Mouse (Mus musculus) MEL (cell line): ENCODE results near the gene Mxd4. TPM values are rescaled to one million over a fixed set of nuclear protein-coding genes. Genes with fewer than 3 reads are reported as not detected.

ENCODE experiments used
- DNase-seq: peaks from one replicate; pipeline ENCODE4 v3.0.0; 2011; ENCODE audit warnings: low read depth, low spot score
- H3K27ac ChIP-seq: 2 replicates; pipeline ENCODE4 v1.5.1; 2012; ENCODE audit warnings: low read depth, mild to moderate bottlenecking, control low read depth, low read length, moderate library complexity; ENCODE audit not compliant: control insufficient read depth
- H3K27me3 ChIP-seq, 2 experiments: fragments of 150-350 bp in 1 of 2; sonication (generic) in 1 of 2; 2 replicates each; pipeline ENCODE4 v1.6.1; 2012; ENCODE audit warnings: low read length in 2 of 2, mild to moderate bottlenecking in 2 of 2, improper control_type of control experiment in 1 of 2, moderate library complexity in 1 of 2; ENCODE audit not compliant: insufficient read depth in 2 of 2, control insufficient read depth in 1 of 2
- H3K36me3 ChIP-seq, 2 experiments: 2 replicates each; pipeline ENCODE4 v1.6.1; 2012 to 2014; ENCODE audit warnings: low read length in 2 of 2, improper control_type of control experiment in 1 of 2, inconsistent platforms in 1 of 2, mild to moderate bottlenecking in 1 of 2; ENCODE audit not compliant: insufficient read depth in 2 of 2, control insufficient read depth in 1 of 2
- H3K4me1 ChIP-seq, 2 experiments: fragments of 150-350 bp in 1 of 2; sonication (generic) in 1 of 2; 2 replicates each; pipeline ENCODE4 v1.6.1; 2012; ENCODE audit warnings: low read length in 2 of 2, improper control_type of control experiment in 1 of 2, mild to moderate bottlenecking in 1 of 2; ENCODE audit not compliant: insufficient read depth in 2 of 2, control insufficient read depth in 1 of 2
- H3K4me3 ChIP-seq, 2 experiments: fragments of 150-350 bp in 1 of 2; sonication (generic) in 1 of 2; 2 replicates each; pipeline ENCODE4 v1.5.1; 2012; ENCODE audit warnings: low read depth in 2 of 2, low read length in 2 of 2, mild to moderate bottlenecking in 2 of 2, moderate library complexity in 2 of 2, control low read depth in 1 of 2, improper control_type of control experiment in 1 of 2; ENCODE audit not compliant: control insufficient read depth in 1 of 2, insufficient read depth in 1 of 2
- H3K79me2 ChIP-seq: 2 replicates; pipeline ENCODE4 v1.6.1; 2012; ENCODE audit warnings: mild to moderate bottlenecking, low read length, moderate library complexity; ENCODE audit not compliant: control insufficient read depth, poor library complexity, insufficient read depth
- H3K9ac ChIP-seq: 2 replicates; pipeline ENCODE4 v1.6.1; 2012; ENCODE audit warnings: low read depth, mild to moderate bottlenecking, control low read depth, low read length, moderate library complexity; ENCODE audit not compliant: control insufficient read depth, poor library complexity, severe bottlenecking
- H3K9me3 ChIP-seq: fragments of 150-350 bp; sonication (generic); replicated peaks from 2 replicates; pipeline ENCODE4 v1.6.1; 2012; ENCODE audit warnings: mild to moderate bottlenecking, low read length, improper control_type of control experiment, moderate library complexity; ENCODE audit not compliant: insufficient read depth
- BHLHE40 ChIP-seq: IDR thresholded peaks from 2 replicates; pipeline ENCODE4 v1.6.1; 2012; ENCODE audit warnings: low read depth, mild to moderate bottlenecking, inconsistent platforms, low read length, improper control_type of control experiment, borderline replicate concordance
- CHD2 ChIP-seq: IDR thresholded peaks from 2 replicates; pipeline ENCODE4 v1.6.1; 2011; ENCODE audit warnings: low read length, improper control_type of control experiment
- CTCF ChIP-seq, 3 experiments: IDR thresholded peaks in 2 of 3; conservative IDR thresholded peaks in 1 of 3; 2 replicates each; pipeline ENCODE4 v1.5.1; 2011 to 2012; ENCODE audit warnings: low read length in 3 of 3, low read depth in 2 of 3, mild to moderate bottlenecking in 2 of 3, improper control_type of control experiment in 1 of 3, inconsistent platforms in 1 of 3, mixed read lengths in 1 of 3, moderate library complexity in 1 of 3; ENCODE audit not compliant: control insufficient read depth in 1 of 3, insufficient read depth in 1 of 3, poor library complexity in 1 of 3, severe bottlenecking in 1 of 3
- EP300 ChIP-seq, 2 experiments: IDR thresholded peaks; 2 replicates each; pipeline ENCODE4 v1.6.1; 2011; ENCODE audit warnings: improper control_type of control experiment in 2 of 2, low read length in 2 of 2, low read depth in 1 of 2, mild to moderate bottlenecking in 1 of 2
- ETS1 ChIP-seq: IDR thresholded peaks from 2 replicates; pipeline ENCODE4 v1.6.1; 2012; ENCODE audit warnings: low read depth, mild to moderate bottlenecking, inconsistent platforms, low read length, improper control_type of control experiment, moderate library complexity
- GABPA ChIP-seq: IDR thresholded peaks from 2 replicates; pipeline ENCODE4 v1.6.1; 2012; ENCODE audit warnings: low read depth, mild to moderate bottlenecking, inconsistent platforms, low read length, improper control_type of control experiment, moderate library complexity
- GATA1 ChIP-seq: IDR thresholded peaks from 2 replicates; pipeline ENCODE4 v1.6.1; 2011; ENCODE audit warnings: low read depth, low read length, improper control_type of control experiment
- MAX ChIP-seq: IDR thresholded peaks from 2 replicates; pipeline ENCODE4 v1.6.1; 2011; ENCODE audit warnings: low read length, improper control_type of control experiment
- MAZ ChIP-seq: IDR thresholded peaks from 2 replicates; pipeline ENCODE4 v1.6.1; 2012; ENCODE audit warnings: low read depth, mild to moderate bottlenecking, inconsistent platforms, low read length, improper control_type of control experiment
- MXI1 ChIP-seq: IDR thresholded peaks from 2 replicates; pipeline ENCODE4 v1.6.1; 2011; ENCODE audit warnings: mild to moderate bottlenecking, low read depth, low read length, improper control_type of control experiment
- MYB ChIP-seq: IDR thresholded peaks from 2 replicates; pipeline ENCODE4 v1.6.1; 2011; ENCODE audit warnings: mild to moderate bottlenecking, low read depth, low read length, improper control_type of control experiment
- NELFE ChIP-seq: IDR thresholded peaks from 2 replicates; pipeline ENCODE4 v1.6.1; 2011; ENCODE audit warnings: low read depth, low read length, improper control_type of control experiment
- NRF1 ChIP-seq: IDR thresholded peaks from 2 replicates; pipeline ENCODE4 v1.6.1; 2014; ENCODE audit warnings: low read depth, mild to moderate bottlenecking, inconsistent platforms, low read length, improper control_type of control experiment, moderate library complexity; ENCODE audit not compliant: poor library complexity, insufficient read depth, severe bottlenecking
- POLR2A ChIP-seq, 2 experiments: IDR thresholded peaks; 2 replicates each; pipeline ENCODE4 v1.6.1; 2011 to 2012; ENCODE audit warnings: low read length in 2 of 2, mild to moderate bottlenecking in 2 of 2, control low read depth in 1 of 2, improper control_type of control experiment in 1 of 2, low read depth in 1 of 2, moderate library complexity in 1 of 2; ENCODE audit not compliant: control insufficient read depth in 1 of 2, insufficient read depth in 1 of 2, poor library complexity in 1 of 2
- RCOR1 ChIP-seq: IDR thresholded peaks from 2 replicates; pipeline ENCODE4 v1.6.1; 2012; ENCODE audit warnings: low read depth, mild to moderate bottlenecking, inconsistent platforms, low read length, improper control_type of control experiment
- SMC3 ChIP-seq: IDR thresholded peaks from 2 replicates; pipeline ENCODE4 v1.6.1; 2011; ENCODE audit warnings: low read depth, low read length, improper control_type of control experiment
- TCF12 ChIP-seq: IDR thresholded peaks from 2 replicates; pipeline ENCODE4 v1.6.1; 2014; ENCODE audit warnings: low read depth, mild to moderate bottlenecking, inconsistent platforms, low read length, improper control_type of control experiment, moderate library complexity
- UBTF ChIP-seq: IDR thresholded peaks from 2 replicates; pipeline ENCODE4 v1.6.1; 2012; ENCODE audit warnings: low read depth, mild to moderate bottlenecking, inconsistent platforms, low read length, improper control_type of control experiment, moderate library complexity, borderline replicate concordance; ENCODE audit not compliant: insufficient read depth
- ZC3H11A ChIP-seq: IDR thresholded peaks from 2 replicates; pipeline ENCODE4 v1.6.1; 2012; ENCODE audit warnings: low read depth, mild to moderate bottlenecking, inconsistent platforms, low read length, improper control_type of control experiment
- ZMIZ1 ChIP-seq: IDR thresholded peaks from 2 replicates; pipeline ENCODE4 v1.6.1; 2012; ENCODE audit warnings: low read depth, mild to moderate bottlenecking, inconsistent platforms, low read length, improper control_type of control experiment, moderate library complexity
- polyA plus RNA-seq, 2 experiments: library from polyadenylated mRNA; stranded (reverse) in 1 of 2; unstranded in 1 of 2; fragments of >175 nt in 1 of 2; fragments of >200 nt in 1 of 2; gene quantifications; 2 replicates each; pipeline versions ENCODE4 v1.2.1 to v1.2.4; 2012; ENCODE audit warnings: low replicate concordance in 2 of 2, low read depth in 1 of 2; ENCODE audit not compliant: insufficient read length in 2 of 2, insufficient read depth in 1 of 2, missing spikeins in 1 of 2
- total RNA-seq: library from RNA; depleted of rRNA; stranded (reverse); fragments of 300-350 nt; gene quantifications from 2 replicates; pipeline ENCODE4 v1.2.3, GENCODE M21; 2012

Gene Mxd4
- total and polyA plus RNA-seq, 3 experiments: 9.7 to 13.3 TPM; not detected in 1

DNA sequence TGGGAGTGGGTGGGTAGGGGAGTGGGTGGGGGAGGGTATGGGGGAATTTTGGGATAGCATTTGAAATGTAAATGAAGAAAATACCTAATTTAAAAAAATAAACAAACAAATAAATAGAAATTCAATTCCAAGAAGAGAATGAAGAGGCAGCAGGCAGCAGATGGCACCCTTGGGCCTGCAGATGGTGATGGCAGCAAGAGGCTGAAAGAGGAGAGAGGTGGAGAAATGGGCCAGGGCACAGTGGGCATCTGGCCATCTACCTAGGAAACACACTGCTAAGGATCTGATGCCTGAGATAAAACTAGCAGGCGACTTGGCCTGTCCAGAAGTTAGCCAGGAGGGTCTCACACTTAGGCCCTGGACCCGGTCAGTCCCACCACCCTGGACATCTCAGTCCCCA lies 17.4 kb upstream of the Mxd4 start:
- no peak overlapping the region for H3K27ac ChIP-seq
- no peak for DNase-seq
- TF ChIP-seq UBTF (no peak), EP300 (IDR thresholded peaks at IDR 0.05; ENCODE audit: low read depth in 1 of 2, low read length in 2 of 2) (no peak)
- TF ChIP-seq, all 39 proteins: peak for 0
- no peaks in the 10 kb centered on the region for H3K9me3 ChIP-seq
- no peak overlapping the region for H3K9ac ChIP-seq
- H3K4me3 ChIP-seq: no peak overlapping the region
- no peaks in the 10 kb centered on the region for H3K79me2 ChIP-seq
- H3K27me3 ChIP-seq: peaks cover 3 to 4% of the 10 kb centered on the region in 2 experiments; a peak in 3 of 4 replicates
- no peaks in the 10 kb centered on the region for H3K36me3 ChIP-seq
- no peaks in the 10 kb centered on the region for H3K4me1 ChIP-seq

DNA sequence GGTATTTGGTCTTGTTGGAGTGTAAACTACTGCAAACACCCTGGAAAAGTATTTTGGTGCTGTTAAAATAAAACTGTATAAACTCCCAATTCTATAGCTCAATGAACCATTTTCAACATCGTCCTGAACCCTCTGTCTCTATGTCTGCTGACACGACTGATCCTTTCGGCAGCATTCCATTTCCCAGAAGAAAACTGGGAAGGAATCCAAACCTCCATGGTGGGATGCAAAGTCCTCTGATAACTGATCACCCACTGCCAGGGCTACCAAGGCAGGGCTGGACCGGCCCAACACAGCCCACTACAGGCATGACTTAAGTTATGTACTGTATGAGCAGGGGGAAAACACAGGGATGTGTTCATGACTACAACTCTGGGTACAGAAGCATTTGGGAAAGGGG lies 14.5 kb upstream of the Mxd4 start:
- TF ChIP-seq MYB (no peak), GATA1 (no peak), CHD2 (no peak), MAX (no peak), SMC3 (no peak), NRF1 (no peak), BHLHE40 (no peak), TCF12 (no peak), NELFE (no peak), GABPA (no peak), POLR2A (IDR thresholded peaks at IDR 0.05; ENCODE audit: control insufficient read depth in 1 of 2, insufficient read depth in 1 of 2, low read depth in 1 of 2, low read length in 2 of 2, poor library complexity in 1 of 2) (no peak), ZMIZ1 (no peak), MXI1 (no peak), EP300 (IDR thresholded peaks at IDR 0.05; ENCODE audit: low read depth in 1 of 2, low read length in 2 of 2) (no peak), CTCF (IDR thresholded peaks at IDR 0.05 in 2 of 3, conservative IDR thresholded peaks at IDR 0.05 in 1 of 3; ENCODE audit: control insufficient read depth in 1 of 3, insufficient read depth in 1 of 3, low read depth in 2 of 3, low read length in 3 of 3, poor library complexity in 1 of 3, severe bottlenecking in 1 of 3) (no peak), MAZ (no peak), ETS1 (no peak), ZC3H11A (no peak), RCOR1 (no peak)
- Histone ChIP-seq H3K4me1 (no peaks in the 10 kb centered on the region), H3K4me3 (no peak overlapping the region), H3K36me3 (no peaks in the 10 kb centered on the region), H3K9ac (no peak overlapping the region), H3K27ac (no peak overlapping the region), H3K27me3 (peaks cover 7 to 8% of the 10 kb centered on the region in 2 experiments), H3K79me2 (no peaks in the 10 kb centered on the region), H3K9me3 (no peaks in the 10 kb centered on the region)
- DNase-seq: no peak
